In the genomic region with DNA sequence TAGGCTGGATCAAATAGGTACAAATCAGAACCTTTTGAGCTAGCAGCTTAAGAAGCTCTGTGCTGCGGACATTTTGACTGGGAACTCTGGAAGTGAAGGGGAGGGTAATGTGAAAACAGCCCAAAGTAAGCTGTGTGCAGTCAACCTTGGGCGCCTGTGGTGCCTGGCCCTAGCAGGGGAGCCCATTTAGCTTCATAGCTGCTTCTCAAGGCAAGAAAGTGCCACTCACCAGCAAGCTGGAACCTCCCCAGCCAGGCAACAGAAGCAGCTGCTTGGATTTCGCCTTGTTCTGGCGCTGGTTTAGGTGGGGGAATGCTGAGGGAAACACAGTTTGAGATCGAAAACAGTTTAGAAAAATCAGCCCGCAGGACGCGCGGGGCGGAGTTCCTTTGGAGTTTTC, we compare ENCODE assay signal across 9 mouse cellular contexts. TPM values are rescaled to one million over a fixed set of nuclear protein-coding genes. Genes with fewer than 3 reads are reported as not detected.
DNase-seq lines count a peak whose midpoint lies in the region; ATAC-seq and TF ChIP-seq lines count a peak whose summit lies in the region.
"Had no signal": no experiment of that assay in that cellular context is flagged by ENCODE, and none has a peak within 500 bp of the region (broad histone marks: within the 10 kb centered on the region; RNA-seq: fewer than 3 reads in every experiment).

No protein-coding gene starts in this region.

- no peaks in the 10 kb centered on the region for H3K9me3 ChIP-seq in embryonic facial prominence, embryonic 10.5 days
- H3K9me3 ChIP-seq in hindbrain, embryonic 16.5 days (ENCODE audit: control insufficient read depth, low read length): no peaks in the 10 kb centered on the region

- peak; percentile 74 for ATAC-seq in hindbrain, embryonic 16.5 days

- H3K4me3 ChIP-seq in kidney, adult 2 months (ENCODE audit: insufficient read depth, low read depth, low read length): no peak overlapping the region
- H3K4me3 ChIP-seq in embryonic facial prominence, embryonic 10.5 days: peak overlapping the region; percentile 49
- H3K4me3 ChIP-seq in hindbrain, embryonic 16.5 days (ENCODE audit: low read length): peak overlapping the region; percentile 28

- TF ChIP-seq POLR2A in kidney, adult 2 months (IDR thresholded peaks at IDR 0.05; ENCODE audit: low read depth, low read length): no peak

- TF ChIP-seq CTCF in kidney, adult 2 months (conservative IDR thresholded peaks at IDR 0.05; ENCODE audit: insufficient read depth, insufficient read length, low read depth, low read length): no peak

- no peak overlapping the region for H3K27ac ChIP-seq in kidney, adult 2 months (ENCODE audit: insufficient read depth, low read depth, low read length)
- H3K27ac ChIP-seq in embryonic facial prominence, embryonic 10.5 days (replicated peaks): no peak overlapping the region
- no peak overlapping the region for H3K27ac ChIP-seq in hindbrain, embryonic 16.5 days (ENCODE audit: low read depth, low read length)

- H3K9ac ChIP-seq in hindbrain, embryonic 16.5 days (ENCODE audit: low read depth, low read length): no peak overlapping the region

- DNase-seq in kidney, postnatal 10 days: peak; percentile 3
- DNase-seq in kidney, adult 2 months: no peak
- peak; percentile 42 for DNase-seq in embryonic facial prominence, embryonic 10.5 days (ENCODE audit: low spot score)
- peak; percentile 19 for DNase-seq in neural tube, embryonic 10.5 days (ENCODE audit: extremely low spot score, low spot score)
- DNase-seq in adrenal gland, adult (ENCODE audit: inconsistent age in 2 of 2, low spot score in 1 of 2): no peak
- DNase-seq in adrenal gland, postnatal 10 days: no peak
- no peak for DNase-seq in gastrocnemius, postnatal 25 days

- H3K4me2 ChIP-seq in hindbrain, embryonic 16.5 days (ENCODE audit: low read length): peak overlapping the region; percentile 56

- 2% methylated on average over 10 of the region's 10 CpGs for WGBS in kidney, adult 2 months
- 16% methylated on average over 10 of the region's 10 CpGs for WGBS in embryonic facial prominence, embryonic 10.5 days
- WGBS in hindbrain, embryonic 16.5 days: 12% methylated on average over 10 of the region's 10 CpGs

- H3K4me1 ChIP-seq in kidney, adult 2 months (ENCODE audit: control insufficient read depth, insufficient read depth, low read length): no peaks in the 10 kb centered on the region
- H3K4me1 ChIP-seq in embryonic facial prominence, embryonic 10.5 days: no peaks in the 10 kb centered on the region
- H3K4me1 ChIP-seq in hindbrain, embryonic 16.5 days (ENCODE audit: control insufficient read depth, insufficient read depth, low read depth, low read length): no peaks in the 10 kb centered on the region

- H3K27me3 ChIP-seq in kidney, adult 2 months (replicated peaks; ENCODE audit: control insufficient read depth, insufficient read depth, low read length): no peaks in the 10 kb centered on the region
- H3K27me3 ChIP-seq in embryonic facial prominence, embryonic 10.5 days (replicated peaks; ENCODE audit: low read depth, poor library complexity, severe bottlenecking): peaks cover 57% of the 10 kb centered on the region
- H3K27me3 ChIP-seq in hindbrain, embryonic 16.5 days (replicated peaks; ENCODE audit: control insufficient read depth, insufficient read depth, low read length): peaks cover 6% of the 10 kb centered on the region

- H3K36me3 ChIP-seq in kidney, adult 2 months (ENCODE audit: control insufficient read depth, insufficient read depth, low read length): no peaks in the 10 kb centered on the region
- H3K36me3 ChIP-seq in embryonic facial prominence, embryonic 10.5 days (replicated peaks): no peaks in the 10 kb centered on the region
- H3K36me3 ChIP-seq in hindbrain, embryonic 16.5 days (ENCODE audit: control insufficient read depth, insufficient read depth, low read length): no peaks in the 10 kb centered on the region

RNA-seq across cellular contexts. Expression of a gene that starts 11.4 kb away (rescaled TPM):
- polyA plus RNA-seq in kidney, adult 2 months (2012; rRNA removed): not detected in 2 replicates
- 3.7 and 5.7 TPM in 2 replicates for polyA plus RNA-seq in embryonic facial prominence, embryonic 10.5 days (2016; fragmentation: Nextera tagmentation; extraction: Ambion mirVana)
- polyA plus RNA-seq in hindbrain, embryonic 16.5 days (2015; fragmentation: Nextera tagmentation; extraction: Ambion mirVana): 0.03 and 0.26 TPM in 2 replicates
- total RNA-seq in adrenal gland, postnatal 10 days (2021): not detected
- total RNA-seq in gastrocnemius, postnatal 25 days (2021): not detected
- total RNA-seq: layer of hippocampus, adult 18-20 months had no signal

Comparison
In these comparisons a context has a peak if more than half of its experiments do, and no peak if none do; other contexts are left out.
1. DNase-seq: peak in kidney, postnatal 10 days (single experiment), embryonic facial prominence, embryonic 10.5 days (single experiment) and neural tube, embryonic 10.5 days (single experiment); none in kidney, adult 2 months (single experiment), adrenal gland, adult (0 of 2), adrenal gland, postnatal 10 days (single experiment) and gastrocnemius, postnatal 25 days (single experiment).